Mouse (Mus musculus) spleen, adult 2 months (tissue): ENCODE data around the gene Nod1.

Source experiments
- CTCF ChIP-seq: fragments of 200-500 bp; IDR thresholded peaks from 2 replicates; pipeline ENCODE4 v1.5.1; 2011; ENCODE audit warnings: mild to moderate bottlenecking, inconsistent platforms; ENCODE audit not compliant: insufficient read depth, insufficient read length, insufficient replicate concordance; ENCODE audit errors: extremely low read depth
- POLR2A ChIP-seq: fragments of 200-500 bp; IDR thresholded peaks from 2 replicates; pipeline ENCODE4 v1.6.1; 2011; ENCODE audit warnings: low read depth, low read length, inconsistent platforms

DNA sequence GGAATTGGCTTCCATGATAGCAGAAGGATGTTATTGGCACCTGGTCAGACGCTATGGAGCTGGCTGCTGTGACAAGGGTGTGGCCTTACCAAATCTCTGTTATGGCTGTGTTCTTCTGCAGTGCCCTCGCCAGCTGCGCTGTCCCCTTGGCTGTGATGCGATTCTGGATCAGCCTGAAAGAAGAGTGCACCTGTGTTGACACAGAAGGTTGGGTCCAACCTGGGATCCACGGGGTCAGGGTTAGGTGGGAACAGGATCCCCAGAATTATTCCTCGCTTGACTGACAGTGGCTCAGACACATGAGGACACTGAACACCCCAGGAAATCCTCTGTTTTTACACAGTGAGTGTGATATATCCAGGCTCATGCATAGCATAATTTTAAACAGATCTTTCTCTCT, 44.5 kb downstream of the Nod1 start:
- TF ChIP-seq CTCF (no peak), POLR2A (no peak)
